Mouse (Mus musculus) heart, adult 2 months (tissue): ENCODE results near the gene Tbc1d1.

Experiments used
- EP300 ChIP-seq: fragments of 200-500 bp; IDR thresholded peaks from 2 replicates; pipeline ENCODE4 v1.6.1; 2011; ENCODE audit warnings: low read depth, low read length, control low read depth; ENCODE audit not compliant: insufficient read depth
- POLR2A ChIP-seq: fragments of 200-500 bp; IDR thresholded peaks from 2 replicates; pipeline ENCODE4 v1.6.1; 2011; ENCODE audit warnings: mild to moderate bottlenecking, low read depth, low read length, control low read depth; ENCODE audit not compliant: insufficient read depth

DNA sequence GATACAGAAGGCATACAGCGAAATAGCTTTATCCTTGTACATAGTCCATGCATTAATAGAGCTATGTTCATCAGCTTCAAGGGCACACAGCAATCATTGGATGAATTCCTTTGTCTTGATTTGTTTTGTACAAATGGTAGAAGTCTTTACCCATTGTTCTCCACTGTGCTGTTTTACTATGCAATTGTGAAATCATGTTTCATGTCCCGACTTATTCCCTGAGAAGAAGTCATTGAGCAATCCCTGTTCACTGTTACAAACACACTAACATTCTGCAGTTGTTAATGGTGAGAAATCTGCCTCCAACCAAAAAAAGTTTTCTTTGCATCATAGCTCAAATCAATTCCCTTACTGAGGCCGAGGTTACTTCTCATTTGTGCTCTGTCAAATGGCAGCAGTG is 15.9 kb upstream of the Tbc1d1 start:
- TF ChIP-seq EP300, result no peak
- no peak for TF ChIP-seq POLR2A
